Mouse (Mus musculus) liver, embryonic 14.5 days (tissue): ENCODE data around the gene Vmn1r2.
"Not testable (repeated sequence)": the region's sequence is repeated elsewhere in the genome, so short reads cannot be mapped to it uniquely, and the experiment has no call there.

ENCODE experiments used
- CTCF ChIP-seq: IDR thresholded peaks from 2 replicates; pipeline ENCODE4 v1.5.1; 2016; ENCODE audit warnings: antibody characterized with exemption, low read depth, control low read depth
- EP300 ChIP-seq: IDR thresholded peaks from 2 replicates; pipeline ENCODE4 v1.6.1; 2016; ENCODE audit warnings: antibody characterized with exemption, low read depth

- not testable (repeated sequence) for TF ChIP-seq CTCF, EP300
Observed at GRCm38 (mm10) chr4:3175756-3176155, 8.6 kb downstream of the Vmn1r2 start.
